Mouse (Mus musculus) cerebellum, adult 11 months (tissue): ENCODE measurements around the gene Olfr1056.
"Not testable (repeated sequence)": the region's sequence is repeated elsewhere in the genome, so short reads cannot be mapped to it uniquely, and the experiment has no call there.

Source experiments
- DNase-seq: peaks from one replicate; pipeline ENCODE4 v3.0.0; 2022

The Olfr1056 gene

DNA sequence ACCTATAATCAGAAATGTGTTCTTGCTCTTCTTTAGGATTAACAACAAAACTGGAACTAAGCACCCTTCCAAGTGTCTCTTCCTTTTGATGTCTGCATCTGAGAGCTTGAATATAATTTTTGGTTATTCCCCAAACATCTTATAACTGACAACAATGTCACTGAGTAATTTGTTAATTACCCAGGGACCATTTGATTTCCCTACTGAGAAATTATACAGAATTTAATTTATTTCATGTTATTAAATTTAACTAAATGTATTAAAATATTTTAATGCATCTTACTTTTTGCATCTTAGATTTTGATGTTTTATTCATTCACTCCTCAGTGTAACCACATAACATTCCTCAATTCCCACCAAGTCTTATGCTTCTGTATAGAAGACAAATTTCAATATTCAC lies at the start of gene Olfr1056:
Gene Olfr1056, minus strand, starts transcription at position 101 of the 400 bp plus-strand sequence.
- DNase-seq: no peak

DNA sequence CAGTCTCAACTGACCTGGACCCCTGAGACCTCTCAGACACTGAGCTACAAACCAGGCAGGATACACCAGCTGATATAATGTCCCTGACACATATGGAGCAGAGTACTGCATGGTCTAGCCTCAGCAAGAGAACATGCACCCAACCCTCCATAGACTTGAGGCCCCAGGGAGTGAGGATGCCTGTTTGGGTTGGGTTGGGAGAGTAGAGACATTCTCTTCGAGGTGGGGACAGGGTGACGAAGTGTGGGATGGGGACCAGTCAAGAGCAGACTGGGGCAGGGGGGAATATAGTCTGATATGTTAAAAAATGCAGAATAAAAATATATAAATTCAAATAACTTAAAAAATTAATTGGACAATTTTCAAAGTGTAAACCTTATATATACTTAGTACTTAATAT lies 32.8 kb upstream of the Olfr1056 start:
- DNase-seq: no peak

DNA sequence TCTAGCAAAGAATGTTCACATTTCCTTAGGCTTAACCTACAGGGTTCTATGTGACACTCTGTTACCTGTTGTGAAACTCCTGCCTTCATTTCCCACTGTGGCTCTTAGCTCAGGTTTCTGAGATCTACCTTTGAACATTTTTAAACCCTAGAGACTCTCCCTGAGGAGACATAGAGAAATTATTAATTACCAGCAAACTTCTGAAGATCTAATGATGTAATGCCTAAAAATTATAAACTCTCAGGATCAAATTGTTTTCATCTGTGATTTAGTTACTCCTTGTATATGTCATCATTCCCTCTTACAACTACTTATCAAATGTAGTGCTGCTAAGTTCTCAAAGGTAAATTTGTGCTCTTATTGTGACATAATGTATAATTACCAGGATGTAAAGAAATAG lies 26.2 kb upstream of the Olfr1056 start, which contains the start of gene Olfr1058:
Gene Olfr1058, minus strand, starts transcription at position 101 of the 400 bp plus-strand sequence.
- DNase-seq: not testable (repeated sequence)

DNA sequence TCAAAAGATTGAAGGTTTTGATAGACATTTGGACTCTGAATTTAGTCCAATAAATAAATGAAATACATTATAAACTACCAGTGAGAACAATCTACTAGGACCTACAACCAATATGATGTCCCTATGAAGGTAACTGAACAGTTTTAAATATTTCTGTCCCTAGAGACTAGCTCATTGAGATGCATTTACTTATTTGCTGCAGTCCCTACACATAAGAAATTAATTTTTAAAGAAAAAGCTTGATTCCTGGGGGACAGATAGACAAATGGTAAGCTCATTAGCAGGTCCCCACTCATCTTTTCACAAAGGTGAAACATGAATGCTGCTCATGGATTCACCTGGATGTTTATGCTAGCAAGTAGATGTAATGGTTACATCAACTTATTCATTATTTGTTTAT lies 16.0 kb upstream of the Olfr1056 start, which contains the start of gene Olfr1057:
Gene Olfr1057, minus strand, starts transcription at position 101 of the 400 bp plus-strand sequence.
- DNase-seq: no peak

DNA sequence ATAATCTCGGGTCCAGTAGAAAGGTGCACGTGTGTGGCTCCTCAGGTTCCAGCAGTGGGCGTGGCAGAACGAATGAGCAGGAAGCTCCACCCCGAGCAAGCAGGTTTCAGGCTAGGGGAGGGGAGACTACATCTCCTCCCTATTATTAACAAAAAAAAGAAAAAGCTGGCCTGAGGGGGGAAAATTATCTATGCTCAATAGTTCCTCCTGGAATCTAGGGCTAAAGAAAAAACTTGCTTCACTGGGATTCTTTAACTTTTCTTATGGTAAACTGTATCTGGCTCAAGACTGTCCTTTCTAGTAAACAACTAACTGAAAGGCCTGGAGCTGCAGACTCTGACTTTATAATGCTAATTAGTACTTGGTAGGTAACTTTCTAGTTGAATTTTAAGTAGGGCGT lies 4.1 kb upstream of the Olfr1056 start:
- not testable (repeated sequence) for DNase-seq

DNA sequence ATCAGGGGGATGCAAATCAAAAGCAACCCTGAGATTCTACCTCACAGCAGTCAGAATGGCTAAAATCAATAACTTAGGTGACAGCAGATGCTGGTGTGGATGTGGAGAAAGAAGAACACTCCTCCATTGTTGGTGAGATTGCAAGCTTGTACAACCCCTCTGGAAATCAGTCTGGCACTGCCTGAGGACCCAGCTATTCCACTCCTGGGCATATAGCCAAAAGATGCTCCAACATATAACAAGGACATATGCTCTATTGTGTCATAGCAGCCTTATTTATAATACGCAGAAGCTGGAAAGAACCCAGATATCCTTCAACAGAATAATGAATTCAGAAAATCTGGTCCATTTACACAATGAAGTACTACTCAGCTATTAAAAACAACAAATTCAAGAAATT lies 10.5 kb downstream of the Olfr1056 start:
- DNase-seq: not testable (repeated sequence)

DNA sequence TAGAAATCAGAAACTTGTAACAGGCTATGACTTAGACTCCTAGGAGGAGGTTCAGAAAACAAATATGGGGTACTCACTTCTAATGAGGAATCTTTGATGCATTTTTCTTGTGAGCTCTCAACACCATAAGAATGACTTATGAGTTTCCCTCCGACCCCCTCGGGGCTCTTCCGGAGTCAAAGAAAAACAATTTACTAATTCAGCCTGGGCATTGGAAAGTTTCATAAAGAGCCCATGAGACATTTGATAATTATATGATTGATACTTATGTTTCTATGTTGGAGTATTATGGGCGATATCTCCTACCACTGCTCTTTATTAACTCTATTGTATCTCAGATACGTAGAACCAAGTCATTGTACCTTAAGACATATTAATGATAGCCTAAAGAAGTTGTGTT lies 12.1 kb downstream of the Olfr1056 start, which contains the start of gene Olfr1055:
Gene Olfr1055, minus strand, starts transcription at position 101 of the 400 bp plus-strand sequence.
- DNase-seq: no peak

DNA sequence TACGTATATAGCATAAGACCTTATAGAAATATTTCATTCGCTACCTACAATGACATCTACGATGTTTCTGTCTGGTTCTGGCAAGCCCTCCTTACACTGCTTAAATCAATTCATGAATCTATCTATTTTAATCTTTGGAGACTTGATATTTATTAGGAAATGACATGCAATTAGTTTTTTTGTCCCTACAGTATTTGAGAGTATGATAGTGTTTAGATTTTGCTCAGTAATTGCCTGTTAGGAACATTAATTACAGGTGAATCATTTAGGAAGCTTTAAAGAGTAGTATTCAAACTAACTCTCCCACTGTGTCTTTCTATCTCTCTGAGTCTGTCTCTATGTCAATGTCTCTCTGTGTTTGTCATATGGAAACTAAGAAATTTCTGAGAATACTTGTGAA lies 26.9 kb downstream of the Olfr1056 start, which contains the start of gene Olfr1054:
Gene Olfr1054, minus strand, starts transcription at position 101 of the 400 bp plus-strand sequence.
- no peak for DNase-seq

DNA sequence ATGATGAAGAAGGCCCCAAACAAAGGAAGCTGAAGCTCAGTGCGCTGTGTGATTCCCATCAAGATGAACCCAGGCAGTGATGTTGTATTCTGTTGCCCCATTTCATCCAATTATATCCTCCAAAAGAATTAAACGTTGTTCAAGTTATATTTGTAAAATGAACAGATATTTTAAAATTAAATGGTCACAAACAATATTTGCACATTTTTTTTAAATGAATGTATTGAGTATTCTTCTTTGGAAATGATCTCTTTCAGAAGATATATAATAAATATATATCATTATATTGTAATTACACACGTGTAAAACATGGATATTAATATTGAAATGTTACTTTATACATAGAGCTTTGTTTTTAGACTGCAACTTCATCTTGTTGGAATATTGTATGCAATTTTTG lies 47.1 kb downstream of the Olfr1056 start, which contains the start of gene Olfr1053:
Gene Olfr1053, minus strand, starts transcription at position 101 of the 400 bp plus-strand sequence.
- no peak for DNase-seq
